17 mouse cellular contexts compared by ENCODE assay signal in the genomic region with DNA sequence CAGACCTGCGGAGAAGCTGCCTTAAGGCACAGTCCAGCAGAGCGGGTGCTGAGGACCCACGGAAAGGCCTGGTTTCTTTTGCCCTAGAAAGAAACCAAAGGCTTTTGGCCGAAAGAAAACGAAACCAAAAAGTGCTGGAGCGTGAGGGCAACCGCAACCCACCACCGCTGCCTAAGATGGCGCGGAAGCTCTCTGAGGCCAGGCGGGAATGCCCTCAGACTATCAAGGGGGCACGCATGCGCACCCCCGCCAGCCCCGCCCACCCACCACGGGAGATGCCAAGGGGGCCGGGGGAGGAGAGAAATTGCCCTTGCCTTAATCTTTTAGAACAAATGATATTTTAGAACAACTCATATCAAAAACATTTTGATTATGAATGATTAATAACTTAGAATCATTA.
"Had no signal": no experiment of that assay in that cellular context is flagged by ENCODE, and none has a peak within 500 bp of the region (broad histone marks: within the 10 kb centered on the region; RNA-seq: fewer than 3 reads in every experiment).

No protein-coding gene starts in this region.

- H3K36me3 ChIP-seq: liver, embryonic 15.5 days had no signal

- H3K9me3 ChIP-seq: limb, embryonic 10.5 days; limb, embryonic 13.5 days; liver, embryonic 15.5 days had no signal

- H3K4me1 ChIP-seq: limb, embryonic 10.5 days; limb, embryonic 13.5 days; liver, embryonic 15.5 days had no signal

- H3K4me2 ChIP-seq: limb, embryonic 13.5 days; liver, embryonic 15.5 days; midbrain, embryonic 11.5 days had no signal

- DNase-seq: kidney, adult 9 months; kidney, postnatal 25 days; layer of hippocampus, adult 9-11 months; liver; lung, adult 2 months; lung, postnatal 14 days; lung, postnatal 4 days; midbrain, embryonic 14.5 days; thymus, adult 2 months; thymus, postnatal 14 days; thymus, postnatal 4 days had no signal

- H3K27ac ChIP-seq: kidney, postnatal 0 days; layer of hippocampus, adult 2 months; limb, embryonic 10.5 days; limb, embryonic 13.5 days; liver, embryonic 15.5 days had no signal

- H3K27me3 ChIP-seq: limb, embryonic 13.5 days; liver, embryonic 15.5 days had no signal

- H3K4me3 ChIP-seq: layer of hippocampus, adult 2 months; limb, embryonic 10.5 days; limb, embryonic 13.5 days; liver, embryonic 15.5 days had no signal

- H3K9ac ChIP-seq: limb, embryonic 13.5 days; liver, embryonic 15.5 days had no signal
